Mouse (Mus musculus): ENCODE measurements around the gene Zfand2a.

Zfand2a gene

DNA sequence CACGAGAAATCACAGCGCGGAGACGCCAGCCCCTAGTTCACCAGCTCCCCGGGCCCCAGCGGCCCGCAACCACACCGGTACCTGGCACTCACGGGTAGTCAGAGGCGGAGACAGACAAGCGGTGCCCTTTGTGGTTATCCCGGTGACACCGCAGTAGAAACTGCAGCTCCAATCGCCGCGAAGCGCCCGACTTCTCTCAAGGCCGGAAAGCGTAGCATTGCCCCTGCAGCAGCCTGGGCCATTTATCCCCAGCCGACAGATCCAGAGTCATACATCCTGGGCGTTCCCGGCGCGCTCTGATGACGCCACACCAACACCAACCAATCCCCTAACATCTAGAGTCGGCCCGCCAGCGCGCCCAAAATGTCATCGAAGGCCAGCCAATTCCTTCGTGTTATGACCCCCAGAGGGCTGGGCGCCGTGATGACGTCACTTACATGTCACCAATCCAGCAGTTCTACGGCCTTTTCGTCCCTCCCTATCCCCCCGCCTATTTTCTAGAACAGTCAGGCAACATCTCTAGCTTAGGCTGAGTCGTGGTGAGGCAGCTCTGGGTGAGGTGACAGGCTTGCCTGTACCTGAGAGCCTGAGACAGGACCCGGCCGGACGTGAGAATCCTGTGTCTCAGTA lies at the start of gene Zfand2a:
Gene Zfand2a (minus strand): TSS at position 365 of the 630 bp plus-strand sequence.
- peak; percentile 99 for DNase-seq

DNA sequence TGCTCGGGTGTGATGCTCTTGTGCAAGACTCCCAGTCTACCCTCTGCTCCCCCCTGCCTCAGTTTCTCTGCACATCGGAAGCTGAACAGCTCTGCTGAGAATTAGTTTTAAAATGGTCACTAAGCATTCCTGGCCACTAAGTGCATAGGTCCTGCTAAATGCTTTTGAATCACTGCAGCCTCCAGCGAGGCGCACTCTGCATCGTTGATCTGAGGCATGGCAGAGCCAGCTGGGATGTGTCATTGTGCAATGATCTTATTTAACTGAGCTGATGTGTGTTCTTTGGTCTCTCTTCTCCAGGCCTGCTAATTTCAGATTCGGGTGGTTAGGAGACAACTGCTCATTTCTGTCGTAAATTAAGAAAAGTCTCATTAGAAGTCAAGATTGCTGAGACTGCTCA lies 44.5 kb upstream of the Zfand2a start:
- no peak for DNase-seq

DNA sequence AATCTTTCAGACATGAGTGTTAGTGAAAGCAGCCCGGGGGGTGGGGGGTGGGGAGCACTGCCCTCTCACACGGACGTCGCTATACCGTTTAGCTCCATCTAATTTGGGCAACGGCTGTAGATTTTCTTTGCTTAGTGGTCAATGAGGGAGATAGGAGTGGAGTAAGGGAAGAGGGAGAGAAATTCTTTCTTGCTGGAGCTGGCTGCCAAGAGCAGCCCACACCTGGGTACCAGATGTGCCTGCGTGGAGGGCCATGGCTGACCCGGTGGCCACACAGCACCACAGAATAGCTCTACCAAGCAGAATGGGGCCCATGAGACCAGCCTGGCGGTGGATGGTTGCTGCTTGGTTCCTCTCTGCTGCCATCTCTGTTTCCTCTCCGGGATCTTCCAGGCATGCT lies 37.6 kb upstream of the Zfand2a start:
- DNase-seq: peak; percentile 57

DNA sequence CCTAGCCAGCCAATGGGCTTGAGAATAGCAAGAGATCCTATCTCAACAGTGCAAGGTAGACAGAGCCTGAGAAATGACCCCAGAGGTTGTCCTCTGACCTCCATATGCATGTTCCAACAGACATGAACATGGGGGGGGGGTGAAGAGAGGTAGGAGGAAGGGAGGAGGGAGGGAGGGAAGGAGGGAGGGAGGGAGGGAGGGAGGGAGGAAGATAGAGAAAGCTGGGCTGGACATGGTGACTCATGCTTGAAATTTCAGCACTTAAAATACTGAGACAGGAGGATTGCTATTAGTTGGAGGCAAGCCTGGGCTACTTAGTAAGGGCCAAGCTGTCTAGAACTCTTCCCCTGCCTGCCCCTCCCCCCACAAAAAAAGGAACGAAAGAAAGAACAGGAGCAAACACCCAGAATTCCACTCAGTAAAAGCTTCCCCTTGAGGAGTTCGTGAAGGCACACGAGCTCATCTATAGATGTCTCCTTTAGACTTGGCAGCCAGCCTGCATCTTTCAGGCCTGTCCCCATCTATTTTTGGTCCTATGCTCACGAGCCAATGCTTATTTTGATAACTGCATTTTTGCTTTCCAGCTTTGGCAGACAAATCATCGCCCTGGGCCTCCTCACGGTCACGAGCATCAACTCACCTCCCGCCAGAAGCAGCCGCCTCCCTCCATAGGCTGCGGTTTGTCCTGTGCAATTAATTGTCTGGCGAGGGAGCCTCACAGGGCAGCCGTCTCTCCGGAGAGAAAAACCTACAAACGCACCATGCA lies 35.9 kb upstream of the Zfand2a start:
- no peak for DNase-seq

GRCm38 (mm10) chr5:139516281-139516680 lies 31.9 kb upstream of the Zfand2a start:
- no peak for DNase-seq

DNA sequence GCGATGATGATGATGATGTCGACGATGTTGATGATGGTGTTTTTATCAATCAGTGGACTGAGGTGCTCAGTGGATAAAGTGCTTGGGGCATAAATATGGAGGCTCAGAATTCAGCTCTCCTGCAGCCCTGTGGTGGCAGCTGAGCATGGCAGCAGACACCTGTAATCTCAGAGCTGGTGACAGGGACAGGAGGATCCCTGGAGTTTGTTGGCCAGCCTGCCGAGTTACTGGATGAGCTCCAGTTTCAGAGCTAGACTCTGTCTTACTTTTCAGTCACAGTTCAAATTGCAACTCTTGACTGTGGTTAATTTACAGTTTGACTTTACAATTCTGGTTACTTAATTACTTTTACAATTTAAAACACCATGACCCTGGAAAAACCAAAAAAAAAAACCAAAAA lies 27.9 kb upstream of the Zfand2a start:
- DNase-seq: no peak

DNA sequence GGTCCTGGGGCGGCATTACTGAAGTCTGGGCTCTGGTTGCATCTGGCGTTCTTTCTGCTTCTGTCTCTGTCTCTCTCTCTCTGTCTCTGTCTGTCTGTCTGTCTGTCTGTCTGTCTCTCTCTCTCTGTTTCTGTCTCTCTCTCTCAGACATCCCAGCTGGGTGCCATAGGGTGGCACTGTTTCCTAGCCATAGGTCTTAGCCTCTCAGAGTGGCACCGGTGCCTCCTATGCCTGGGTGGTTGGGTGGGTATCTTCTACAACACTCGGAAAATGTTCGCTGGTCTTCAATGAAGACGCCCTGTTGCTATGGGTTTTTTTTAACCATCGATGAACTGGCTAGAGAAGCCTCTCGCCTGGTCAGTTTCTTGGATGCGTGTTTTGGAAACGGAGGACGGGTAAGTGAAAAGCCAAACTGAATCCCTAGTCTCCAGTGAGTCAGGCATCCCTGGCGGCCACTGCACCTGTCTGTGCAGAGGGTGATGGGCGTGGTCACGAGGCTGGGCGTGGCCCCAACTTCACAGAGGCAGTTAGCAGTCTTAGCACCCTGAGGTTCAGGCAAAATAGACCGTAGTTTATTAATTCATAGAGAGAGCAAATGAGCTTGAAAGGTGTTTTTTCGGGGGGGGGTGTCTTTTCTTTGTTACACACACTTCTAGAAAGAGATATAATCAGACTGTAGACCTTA lies 26.5 kb upstream of the Zfand2a start:
- no peak for DNase-seq

DNA sequence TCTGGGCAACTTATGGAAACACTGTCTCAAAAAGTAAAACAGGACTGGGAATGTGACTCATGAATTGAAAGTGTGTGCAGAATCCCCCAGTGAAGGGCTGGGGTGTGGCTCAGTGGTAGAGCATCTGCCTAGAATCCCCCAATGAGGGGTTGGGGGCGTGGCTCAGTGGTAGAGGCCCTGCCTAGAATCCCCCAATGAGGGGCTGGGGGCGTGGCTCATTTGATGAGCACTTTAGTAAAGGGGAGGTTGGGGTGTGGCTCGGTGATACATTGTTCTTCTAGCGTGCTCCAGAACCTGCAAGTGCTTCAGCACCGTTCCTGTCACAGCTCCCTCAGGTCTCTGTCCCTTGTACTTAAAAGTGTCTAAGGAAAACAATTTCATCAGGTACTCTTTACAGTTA lies 21.9 kb upstream of the Zfand2a start:
- peak; percentile 21 for DNase-seq

- peak; percentile 84 for DNase-seq
Measured at GRCm38 (mm10) chr5:139505073-139505606, 20.8 kb upstream of the Zfand2a start.

DNA sequence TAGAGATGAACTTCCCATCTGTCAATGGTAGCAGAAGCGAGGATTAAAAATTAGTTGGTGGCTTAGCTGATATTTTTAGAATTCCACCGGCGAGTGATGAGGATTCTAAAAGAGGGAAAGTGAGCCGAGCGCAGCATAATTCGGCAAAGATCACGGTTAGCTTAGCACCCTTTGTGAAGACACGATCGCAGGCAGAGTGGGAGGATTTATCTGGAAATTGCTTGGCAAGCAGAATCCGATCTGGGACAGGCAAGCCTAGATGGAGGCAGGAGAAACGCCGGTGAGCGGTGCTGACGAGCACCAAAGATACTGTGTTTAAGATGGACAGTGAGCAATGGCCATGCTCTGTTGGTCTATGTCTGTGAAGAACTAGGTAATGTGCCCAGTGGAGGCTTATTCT lies 17.9 kb upstream of the Zfand2a start:
- DNase-seq: no peak

DNA sequence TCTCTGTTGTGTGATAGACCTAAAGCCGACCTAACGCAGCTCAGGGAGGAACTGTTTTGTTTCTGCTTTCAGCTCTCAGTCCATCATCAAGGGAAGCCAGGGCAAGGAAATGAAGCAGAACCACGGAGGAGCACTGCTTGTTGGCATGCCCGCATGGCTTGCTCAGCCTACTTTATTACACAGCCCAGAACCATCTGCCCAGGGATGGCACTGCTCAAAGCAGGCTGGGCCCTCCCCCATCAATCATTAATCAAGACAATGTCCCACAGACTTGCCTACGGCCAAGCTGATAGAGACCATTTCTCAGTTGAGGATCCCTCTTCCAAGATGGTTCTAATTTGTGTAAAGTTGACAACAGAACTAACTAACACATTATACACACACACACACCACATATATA lies 14.4 kb upstream of the Zfand2a start:
- DNase-seq: no peak

GRCm38 (mm10) chr5:139496939-139497338 lies 12.6 kb upstream of the Zfand2a start:
- DNase-seq: no peak

- peak; percentile 46 for DNase-seq
Measured at GRCm38 (mm10) chr5:139495019-139495669, 10.8 kb upstream of the Zfand2a start.

GRCm38 (mm10) chr5:139493690-139494089 lies 9.3 kb upstream of the Zfand2a start:
- no peak for DNase-seq

DNA sequence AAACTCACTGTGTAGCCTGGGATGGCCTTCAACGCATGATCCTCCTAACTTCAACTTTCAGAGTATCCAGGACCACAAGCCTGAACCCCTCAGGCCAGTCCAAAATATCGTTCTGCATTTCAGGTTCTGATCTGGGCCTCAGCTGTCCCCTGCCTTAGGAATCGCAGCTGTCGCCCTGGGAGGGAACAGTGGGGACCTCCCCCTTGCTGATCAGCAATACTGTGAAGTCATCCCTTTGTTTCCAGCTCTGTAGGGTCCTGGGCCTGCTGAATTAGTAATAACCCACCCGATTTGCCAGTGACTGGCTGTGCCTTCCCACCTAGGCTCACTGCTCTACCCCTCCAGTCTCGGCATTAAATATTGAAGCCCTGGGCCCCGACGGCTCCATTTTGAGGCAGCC lies 7.0 kb upstream of the Zfand2a start:
- DNase-seq: no peak

- no peak for DNase-seq
Measured at GRCm38 (mm10) chr5:139490131-139490530, 5.8 kb upstream of the Zfand2a start.

GRCm38 (mm10) chr5:139483171-139483848 lies 1.0 kb downstream of the Zfand2a start:
- DNase-seq: no peak

GRCm38 (mm10) chr5:139480406-139480805 lies 3.9 kb downstream of the Zfand2a start:
- DNase-seq: no peak

DNA sequence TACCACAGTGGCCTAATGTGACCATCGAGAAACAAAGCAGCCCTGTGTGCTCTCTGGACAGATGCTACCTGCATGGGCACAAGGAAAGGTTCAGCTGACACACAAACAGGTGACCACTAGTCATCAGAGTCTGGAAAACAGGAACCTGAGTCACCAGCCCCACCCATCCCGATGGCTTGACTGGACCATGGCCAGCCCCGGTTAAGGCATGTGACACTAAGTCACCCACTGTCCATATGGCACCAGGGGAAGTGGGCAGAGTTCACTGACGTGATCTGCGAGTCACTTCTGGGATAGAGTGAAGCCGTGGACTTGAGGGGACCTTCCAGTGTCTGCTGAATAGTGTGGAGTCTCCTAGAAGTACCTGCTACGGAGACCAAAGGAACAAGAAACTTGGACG lies 5.3 kb downstream of the Zfand2a start:
- DNase-seq: no peak

DNA sequence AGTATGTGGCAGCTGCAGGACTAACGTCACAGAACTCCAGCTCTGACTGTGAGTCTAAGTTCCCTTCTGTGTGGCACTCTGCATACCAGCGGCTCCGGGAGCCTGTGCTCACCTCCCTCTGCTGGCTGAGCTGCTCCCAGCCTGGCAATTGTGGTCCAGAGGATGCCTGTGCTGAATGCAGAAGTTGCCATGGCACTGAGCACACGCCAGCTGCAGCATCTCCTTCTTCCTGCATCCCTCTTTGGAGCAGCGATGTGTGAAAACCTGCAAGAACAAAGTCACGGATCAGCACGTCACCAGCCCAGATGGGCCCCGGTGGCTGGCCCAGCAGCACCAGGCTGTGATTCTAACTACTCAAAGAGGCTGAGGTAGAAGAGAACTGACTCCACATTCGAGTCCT lies 9.6 kb downstream of the Zfand2a start:
- no peak for DNase-seq

DNA sequence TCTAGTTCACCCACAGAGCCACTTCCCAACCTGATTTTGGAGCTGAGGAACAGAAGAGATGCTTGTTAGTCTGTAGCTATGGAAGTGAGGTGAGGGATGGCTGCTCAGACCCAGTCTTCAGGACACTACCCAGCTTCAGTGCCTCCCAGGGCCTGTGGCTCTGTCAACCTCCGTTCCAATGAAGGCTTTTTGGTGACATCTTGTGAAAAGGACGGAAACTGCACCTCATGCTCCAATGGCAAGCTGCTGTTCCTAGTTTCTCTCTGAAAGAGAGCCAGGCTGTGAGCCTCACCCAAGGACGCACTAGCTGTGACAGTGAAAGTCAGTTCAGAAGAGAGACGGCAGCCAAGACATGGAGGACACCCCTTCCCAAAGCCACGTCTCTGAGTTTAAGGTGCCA lies 16.4 kb downstream of the Zfand2a start:
- DNase-seq: peak; percentile 42

- DNase-seq: no peak
Measured at GRCm38 (mm10) chr5:139466801-139467200, 17.5 kb downstream of the Zfand2a start.

DNA sequence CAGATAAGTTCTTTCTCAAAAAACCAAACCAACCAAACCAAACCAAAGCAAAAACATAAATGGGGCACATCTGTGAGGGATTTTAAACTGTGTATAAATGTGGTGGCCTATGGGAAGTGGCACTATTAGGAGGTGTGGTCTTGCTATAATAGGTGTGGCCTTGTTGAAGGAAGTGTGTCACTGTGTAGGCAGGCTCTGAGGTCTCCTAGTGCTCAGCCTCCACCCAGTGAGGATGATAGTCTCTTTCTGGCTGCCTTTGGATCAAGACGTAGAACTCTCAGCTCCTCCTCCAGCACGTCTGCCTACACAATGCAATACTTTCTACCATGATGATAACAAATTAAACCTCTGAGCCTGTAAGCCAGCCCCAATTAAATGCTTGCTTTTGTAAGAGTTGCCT lies 18.0 kb downstream of the Zfand2a start:
- DNase-seq: no peak
